Mouse (Mus musculus) erythroblast, adult 5-6 weeks (primary cell): Measurements from ENCODE around the gene Sfi1. TPM values are rescaled to one million over a fixed set of nuclear protein-coding genes. Genes with fewer than 3 reads are reported as not detected.
"Not testable (repeated sequence)": the region's sequence is repeated elsewhere in the genome, so short reads cannot be mapped to it uniquely, and the experiment has no call there.

Experiments
- ATAC-seq: replicated peaks from 2 replicates; pipeline ENCODE4 v1.8.0; 2016; ENCODE audit warnings: moderate number of reproducible peaks, mild to moderate bottlenecking, moderate TSS enrichment, inconsistent platforms; ENCODE audit not compliant: poor library complexity, low FRiP score, severe bottlenecking
- total RNA-seq, 2 experiments: library from RNA; stranded (forward) in 1 of 2; stranded (reverse) in 1 of 2; fragments of 150-400 nt in 1 of 2; fragments of 200-764, 138-1000 nt in 1 of 2; gene quantifications; 2 replicates each; pipeline versions ENCODE4 v1.2.3 to v1.2.4; 2015 to 2017; ENCODE audit warnings: low replicate concordance in 2 of 2

Gene Sfi1
- total RNA-seq, 2 experiments from 2014 or later, result 2.6 TPM; not detected in 1

GRCm38 (mm10) chr11:3150003-3150676, 43.1 kb downstream of the Sfi1 start:
- ATAC-seq, result 0 out of 2 replicates have a peak, but pooled peaks have one; percentile 5

DNA sequence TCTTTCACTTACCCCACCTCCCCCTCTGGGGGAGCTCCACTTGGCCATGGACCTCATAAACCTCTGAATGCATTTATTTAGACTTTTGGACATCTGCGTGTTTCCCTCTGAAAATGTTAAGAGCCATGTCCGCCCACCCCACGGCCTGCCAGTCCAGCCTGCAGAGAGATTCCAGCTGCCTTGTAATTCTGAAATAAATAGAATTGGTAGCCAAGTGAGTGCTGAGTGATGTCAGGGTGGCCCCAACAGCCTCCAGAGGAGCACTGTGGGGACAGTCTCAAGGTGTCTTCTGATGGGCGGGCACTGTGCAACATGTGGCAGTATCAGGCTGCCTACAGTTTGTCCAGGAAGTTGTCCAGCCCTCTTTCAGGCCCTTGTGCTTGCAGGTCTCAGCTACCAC, 43.8 kb downstream of the Sfi1 start:
- ATAC-seq, result not testable (repeated sequence)

GRCm38 (mm10) chr11:3146806-3147205, 46.5 kb downstream of the Sfi1 start:
- ATAC-seq, result not testable (repeated sequence)

DNA sequence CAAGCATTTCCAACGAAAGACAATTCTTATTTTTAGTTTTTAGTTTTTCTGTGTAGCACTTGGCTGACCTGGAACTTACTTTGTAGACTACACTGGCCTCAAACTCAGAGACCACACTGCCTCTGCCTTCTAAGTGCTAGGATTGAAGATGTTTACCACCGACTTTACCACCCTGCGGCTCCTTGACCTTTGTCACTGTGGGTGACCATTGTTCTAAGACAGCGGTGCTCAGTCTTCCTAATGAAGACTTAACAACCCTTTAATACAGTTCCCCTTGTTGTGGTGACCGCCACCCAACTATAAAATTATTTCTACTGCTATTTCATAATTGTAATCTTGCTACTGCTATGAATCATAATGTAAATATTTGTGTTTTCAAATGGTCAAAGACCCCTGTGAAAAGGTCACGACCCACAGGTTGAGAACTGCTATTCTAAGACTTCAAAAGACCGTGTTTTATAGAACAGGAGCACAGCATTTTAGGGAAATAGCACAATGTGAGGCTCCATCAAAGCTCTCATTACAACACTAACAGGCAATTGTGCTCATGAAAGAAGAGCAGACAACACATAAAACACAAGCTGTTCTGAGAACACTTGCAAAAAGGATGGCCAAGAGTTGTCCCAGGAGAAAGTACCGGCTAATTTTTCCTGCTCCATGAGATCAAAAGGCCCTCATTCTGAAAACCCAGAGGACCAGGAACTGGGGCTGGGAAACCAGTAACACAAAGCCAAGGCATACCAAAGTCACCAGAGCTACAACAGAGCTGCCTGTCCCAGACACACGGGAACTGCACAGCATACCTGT, 47.7 kb downstream of the Sfi1 start:
- ATAC-seq, result not testable (repeated sequence)

DNA sequence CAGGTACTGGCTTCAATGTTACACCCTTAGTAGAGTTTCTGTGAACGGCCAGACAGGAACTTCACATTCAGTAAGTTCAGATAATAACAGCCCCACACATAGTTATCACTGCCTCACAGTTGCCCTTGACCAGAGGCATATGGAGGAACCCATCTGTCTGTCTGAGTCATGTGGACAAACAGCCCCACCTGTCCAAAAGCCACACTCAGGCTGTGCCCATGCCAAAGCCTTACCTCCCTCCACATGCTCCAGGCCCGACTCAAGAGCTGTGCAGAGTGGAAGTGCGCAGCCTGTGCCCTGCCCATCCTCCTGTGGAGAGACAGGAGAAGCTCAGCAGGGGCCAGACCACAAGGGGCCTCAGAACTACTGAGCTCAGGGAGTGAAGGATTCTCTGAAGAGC, 49.3 kb downstream of the Sfi1 start:
- ATAC-seq, result not testable (repeated sequence)

- peak; percentile 31 for ATAC-seq
These were observed 50.9 kb downstream of the Sfi1 start for GRCm38 (mm10) chr11:3142413-3142812.

GRCm38 (mm10) chr11:3140967-3141535, 52.2 kb downstream of the Sfi1 start:
- ATAC-seq, result not testable (repeated sequence)

DNA sequence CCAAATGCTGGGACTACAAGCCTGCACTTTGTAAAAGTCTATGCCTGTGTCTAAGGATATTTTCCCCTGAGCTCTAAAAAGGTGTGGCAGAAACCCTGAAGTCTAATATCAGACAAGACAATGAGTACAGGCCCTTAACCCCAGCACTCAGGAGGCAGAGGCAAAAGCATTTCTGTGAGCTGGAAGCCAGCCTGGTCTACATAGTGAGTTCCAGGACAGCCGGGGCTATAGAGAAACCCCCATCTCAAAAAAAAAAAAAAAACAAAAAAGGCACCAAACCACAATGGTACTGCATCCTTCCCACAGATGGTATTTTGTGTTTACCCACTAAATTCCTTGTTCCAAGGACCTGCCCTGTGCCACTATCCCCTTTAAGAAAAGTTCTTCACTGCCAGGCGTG, 54.9 kb downstream of the Sfi1 start:
- not testable (repeated sequence) for ATAC-seq

- ATAC-seq, result not testable (repeated sequence)
These were observed 56.0 kb downstream of the Sfi1 start for GRCm38 (mm10) chr11:3137279-3137678.

- ATAC-seq, result not testable (repeated sequence)
These were observed 57.3 kb downstream of the Sfi1 start for GRCm38 (mm10) chr11:3135956-3136355.

- ATAC-seq, result not testable (repeated sequence)
These were observed 57.9 kb downstream of the Sfi1 start for GRCm38 (mm10) chr11:3135391-3135790.

DNA sequence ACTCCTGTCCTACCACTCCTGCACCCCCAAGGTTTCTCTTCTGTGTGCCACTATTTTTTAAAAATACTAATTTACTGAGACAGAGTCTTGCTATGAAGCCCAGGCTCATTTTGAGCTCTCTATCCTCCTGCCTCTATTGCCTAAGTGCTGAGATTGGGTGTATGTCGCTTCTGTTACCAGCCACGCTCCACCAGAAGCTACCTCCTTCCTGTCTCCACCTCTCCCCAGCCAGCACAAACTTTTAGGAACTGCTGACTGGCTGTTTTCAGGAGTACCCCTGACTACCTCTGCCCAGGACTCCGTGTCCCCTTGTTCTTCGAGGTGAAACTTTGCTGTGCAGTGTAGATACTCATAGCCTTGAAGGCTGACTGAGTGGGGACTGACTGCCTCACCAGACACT, 59.9 kb downstream of the Sfi1 start:
- ATAC-seq, result peak; percentile 5; the same call in 1 of the 2 replicates

GRCm38 (mm10) chr11:3132957-3133356, 60.3 kb downstream of the Sfi1 start:
- ATAC-seq, result not testable (repeated sequence)

- ATAC-seq, result peak; percentile 3; the same call in 1 of the 2 replicates
These were observed 61.3 kb downstream of the Sfi1 start for GRCm38 (mm10) chr11:3132001-3132400.

DNA sequence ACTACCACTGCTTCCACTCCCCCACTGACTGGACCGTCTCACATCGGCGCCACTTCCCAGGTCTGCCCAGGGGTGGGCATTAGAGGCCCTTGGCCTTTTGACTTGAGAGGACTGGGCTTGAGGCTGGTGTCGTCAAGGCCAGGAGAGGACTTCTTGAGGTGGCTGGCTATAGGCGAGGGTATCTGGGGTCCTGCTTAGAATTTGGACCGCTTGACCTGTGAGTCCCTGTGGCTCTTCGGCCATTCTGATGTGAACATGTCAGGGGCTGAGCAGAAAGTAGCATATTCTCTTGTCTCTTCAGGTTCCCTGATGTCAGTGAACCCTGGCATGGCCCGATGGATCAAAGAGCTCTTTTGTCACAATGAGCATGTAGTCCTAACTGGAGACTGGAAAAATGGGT, 63.4 kb downstream of the Sfi1 start:
- ATAC-seq, result not testable (repeated sequence)

GRCm38 (mm10) chr11:3129276-3129675, 64.0 kb downstream of the Sfi1 start:
- not testable (repeated sequence) for ATAC-seq

GRCm38 (mm10) chr11:3127303-3127795, 65.9 kb downstream of the Sfi1 start:
- peak; percentile 5 for ATAC-seq

GRCm38 (mm10) chr11:3126478-3127302, 66.6 kb downstream of the Sfi1 start:
- ATAC-seq, result peak; percentile 12

GRCm38 (mm10) chr11:3125922-3126321, 67.3 kb downstream of the Sfi1 start:
- not testable (repeated sequence) for ATAC-seq
